Mouse (Mus musculus): ENCODE data around the gene Gm3269. TPM values are rescaled to one million over a fixed set of nuclear protein-coding genes. Genes with fewer than 3 reads are reported as not detected.
"Not testable (repeated sequence)": the region's sequence is repeated elsewhere in the genome, so short reads cannot be mapped to it uniquely, and the experiment has no call there.

The Gm3269 gene
- polyA plus RNA-seq (2014; fragmentation: Nextera tagmentation; extraction: Ambion mirVana) = not detected in 2 replicates

DNA sequence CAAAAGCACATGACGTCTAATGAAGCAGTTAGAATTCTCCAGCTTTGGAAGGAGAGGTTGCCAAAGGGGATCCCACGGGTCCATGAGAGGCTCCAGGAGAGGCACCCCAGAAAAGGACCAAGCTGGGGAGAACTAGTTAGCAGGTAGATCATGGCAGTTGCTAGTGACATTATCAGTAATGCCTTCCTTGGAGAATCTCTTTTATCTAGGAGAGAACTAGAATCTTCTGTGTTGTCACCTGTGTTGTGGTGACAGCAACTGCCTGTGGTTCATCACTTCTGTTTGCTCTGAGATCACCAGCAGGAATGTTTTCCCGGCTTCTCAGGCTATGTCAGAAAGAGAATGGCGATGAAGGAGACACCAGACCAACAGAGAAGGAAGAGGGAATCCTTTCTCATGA is at the start of gene Gm3269:
TSS of gene Gm3269 (plus strand) at position 301 of the 400 bp plus-strand sequence.
- H3K4me3 ChIP-seq (ENCODE audit: control insufficient read depth in 1 of 2, insufficient read depth in 1 of 2, low read depth in 1 of 2, low read length in 2 of 2); H3K27ac ChIP-seq (replicated peaks in 1 of 2; ENCODE audit: control insufficient read depth in 1 of 2, insufficient read depth in 1 of 2, low read depth in 2 of 2, low read length in 2 of 2); H3K9me3 ChIP-seq (ENCODE audit: control insufficient read depth, low read length); H3K4me1 ChIP-seq (ENCODE audit: control insufficient read depth in 2 of 2, insufficient read depth in 2 of 2, low read length in 2 of 2); H3K9ac ChIP-seq (ENCODE audit: low read length); H3K36me3 ChIP-seq (ENCODE audit: control insufficient read depth, insufficient read depth, low read length); H3K27me3 ChIP-seq (ENCODE audit: control insufficient read depth, insufficient read depth, low read length); H3K4me2 ChIP-seq (ENCODE audit: low read length); ATAC-seq (ENCODE audit: insufficient number of reproducible peaks, insufficient read depth, low FRiP score, low read depth): not testable (repeated sequence)
- no CpG with 5 or more reads among the region's 4 CpGs for WGBS

DNA sequence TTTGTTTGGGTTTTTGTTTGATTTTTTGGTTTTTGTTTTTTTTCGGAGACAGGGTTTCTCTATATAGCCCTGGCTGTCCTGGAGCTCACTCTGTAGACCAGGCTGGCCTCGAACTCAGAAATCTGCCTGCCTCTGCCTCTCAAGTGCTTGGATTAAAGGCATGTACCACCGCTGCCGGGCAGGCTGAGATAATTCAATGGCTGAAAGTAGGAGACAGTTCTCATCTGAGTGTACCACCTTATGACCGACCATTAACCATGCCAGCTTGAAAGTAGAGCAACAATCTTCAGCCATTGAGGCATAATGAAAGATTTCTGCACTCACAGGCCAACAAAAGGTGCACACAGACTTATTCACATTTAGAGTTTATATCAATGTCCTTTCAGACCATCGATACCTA is 31.5 kb upstream of the Gm3269 start:
- not testable (repeated sequence) for H3K4me2 ChIP-seq (ENCODE audit: low read length); H3K9ac ChIP-seq (ENCODE audit: low read length); H3K4me3 ChIP-seq (ENCODE audit: control insufficient read depth in 1 of 2, insufficient read depth in 1 of 2, low read depth in 1 of 2, low read length in 2 of 2); ATAC-seq (ENCODE audit: insufficient number of reproducible peaks, insufficient read depth, low FRiP score, low read depth); H3K36me3 ChIP-seq (ENCODE audit: control insufficient read depth, insufficient read depth, low read length); H3K9me3 ChIP-seq (ENCODE audit: control insufficient read depth, low read length); H3K27ac ChIP-seq (replicated peaks in 1 of 2; ENCODE audit: control insufficient read depth in 1 of 2, insufficient read depth in 1 of 2, low read depth in 2 of 2, low read length in 2 of 2); H3K4me1 ChIP-seq (ENCODE audit: control insufficient read depth in 2 of 2, insufficient read depth in 2 of 2, low read length in 2 of 2); H3K27me3 ChIP-seq (ENCODE audit: control insufficient read depth, insufficient read depth, low read length)
- WGBS = 81% methylated on average over 6 of the region's 6 CpGs

DNA sequence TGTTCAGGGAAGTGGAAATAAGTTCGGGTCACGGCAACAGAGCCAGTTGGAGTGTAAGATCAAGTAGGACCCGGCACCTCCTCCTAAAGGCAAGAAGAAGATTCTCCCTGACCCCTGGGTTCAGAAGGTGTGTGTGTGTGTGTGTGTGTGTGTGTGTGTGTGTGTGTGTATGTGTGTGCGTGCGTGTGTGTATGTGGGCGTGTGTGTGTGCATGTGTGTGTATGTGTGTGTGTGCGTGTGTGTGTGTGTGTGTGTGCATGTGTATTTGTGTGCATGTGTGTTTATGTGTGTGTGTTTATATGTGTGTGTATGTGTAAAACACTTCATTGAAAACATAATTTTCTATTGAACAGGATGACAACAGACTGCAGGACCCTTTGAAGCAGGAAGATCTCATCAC is 16.0 kb upstream of the Gm3269 start:
- H3K9me3 ChIP-seq (ENCODE audit: control insufficient read depth, low read length); H3K9ac ChIP-seq (ENCODE audit: low read length); H3K27ac ChIP-seq (replicated peaks in 1 of 2; ENCODE audit: control insufficient read depth in 1 of 2, insufficient read depth in 1 of 2, low read depth in 2 of 2, low read length in 2 of 2); H3K4me2 ChIP-seq (ENCODE audit: low read length); H3K27me3 ChIP-seq (ENCODE audit: control insufficient read depth, insufficient read depth, low read length); H3K4me3 ChIP-seq (ENCODE audit: control insufficient read depth in 1 of 2, insufficient read depth in 1 of 2, low read depth in 1 of 2, low read length in 2 of 2); H3K36me3 ChIP-seq (ENCODE audit: control insufficient read depth, insufficient read depth, low read length); ATAC-seq (ENCODE audit: insufficient number of reproducible peaks, insufficient read depth, low FRiP score, low read depth); H3K4me1 ChIP-seq (ENCODE audit: control insufficient read depth in 2 of 2, insufficient read depth in 2 of 2, low read length in 2 of 2): not testable (repeated sequence)
- 81% methylated on average over 4 of the region's 7 CpGs for WGBS

DNA sequence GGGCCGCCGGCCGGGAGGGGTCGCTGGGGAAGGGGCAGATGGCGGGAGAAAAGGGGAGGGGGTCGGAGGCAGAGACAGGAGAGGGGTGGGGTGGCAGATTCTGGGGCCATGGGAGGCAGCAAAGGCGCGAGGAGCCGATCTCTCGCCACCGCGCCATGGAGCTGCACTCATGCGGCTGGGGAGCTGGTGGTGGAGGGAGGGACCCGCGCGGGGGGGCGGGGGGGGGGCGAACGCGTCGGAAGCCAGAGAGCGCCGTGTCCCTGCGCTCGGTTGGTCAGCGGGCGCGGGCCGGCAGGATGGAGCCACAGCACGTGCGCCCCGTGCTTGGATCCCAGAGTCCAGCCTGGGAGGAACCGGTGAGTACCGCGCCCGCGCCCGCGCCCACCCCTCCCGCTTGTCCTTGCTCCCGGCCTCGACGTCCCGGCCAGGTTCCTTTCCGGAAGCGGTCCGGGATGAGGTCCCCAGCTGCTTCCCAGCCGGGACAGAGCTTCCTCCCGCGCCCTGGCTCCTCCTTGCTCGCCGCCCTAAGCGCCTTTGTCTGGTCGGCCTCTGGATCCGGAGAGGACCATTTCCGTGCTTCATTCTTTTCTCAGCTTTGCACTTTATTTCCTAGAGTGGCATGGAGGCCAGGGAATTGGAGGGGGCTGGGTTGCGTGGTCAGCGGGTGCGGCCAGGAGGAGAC is 17.5 kb downstream of the Gm3269 start, which contains the start of gene Gm3264:
TSS of gene Gm3264 (plus strand) at position 278 of the 682 bp plus-strand sequence.
- Histone ChIP-seq H3K4me2 (ENCODE audit: low read length) (peak within 1 kb of the TSS; percentile 56), H3K9ac (ENCODE audit: low read length) (0 out of 2 replicates have a peak within 1 kb of the TSS, but pooled peaks have one; percentile 11), H3K4me3 (ENCODE audit: control insufficient read depth in 1 of 2, insufficient read depth in 1 of 2, low read depth in 1 of 2, low read length in 2 of 2) (peak within 1 kb of the TSS; percentile 33 to 44)
- H3K4me1 ChIP-seq (ENCODE audit: control insufficient read depth in 2 of 2, insufficient read depth in 2 of 2, low read length in 2 of 2); H3K36me3 ChIP-seq (ENCODE audit: control insufficient read depth, insufficient read depth, low read length); H3K27me3 ChIP-seq (ENCODE audit: control insufficient read depth, insufficient read depth, low read length); H3K9me3 ChIP-seq (ENCODE audit: control insufficient read depth, low read length); ATAC-seq (ENCODE audit: insufficient number of reproducible peaks, insufficient read depth, low FRiP score, low read depth); H3K27ac ChIP-seq (replicated peaks in 1 of 2; ENCODE audit: control insufficient read depth in 1 of 2, insufficient read depth in 1 of 2, low read depth in 2 of 2, low read length in 2 of 2): not testable (repeated sequence)
- 4% methylated on average over 32 of the region's 59 CpGs for WGBS

DNA sequence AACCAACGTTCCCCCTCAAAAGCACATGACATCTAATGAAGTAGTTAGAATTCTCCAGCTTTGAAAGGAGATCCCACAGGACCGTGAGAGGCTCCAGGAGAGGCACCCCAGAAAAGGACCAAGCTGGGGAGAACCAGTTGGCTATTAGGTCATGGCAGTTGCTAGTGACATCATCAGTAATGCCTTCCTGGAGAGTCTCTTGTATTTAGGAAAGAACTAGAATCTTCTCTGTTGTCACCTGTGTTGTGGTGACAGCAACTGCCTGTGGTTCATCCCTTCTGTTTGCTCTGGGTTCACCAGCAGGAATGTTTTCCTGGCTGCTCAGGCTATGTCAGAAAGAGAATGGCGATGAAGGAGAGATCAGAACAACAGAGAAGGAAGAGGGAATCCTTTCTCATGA is 54.2 kb downstream of the Gm3269 start, which contains the start of gene Gm3278:
TSS of gene Gm3278 (plus strand) at position 301 of the 400 bp plus-strand sequence.
- H3K4me1 ChIP-seq (ENCODE audit: control insufficient read depth in 2 of 2, insufficient read depth in 2 of 2, low read length in 2 of 2); ATAC-seq (ENCODE audit: insufficient number of reproducible peaks, insufficient read depth, low FRiP score, low read depth): not testable (repeated sequence)

More for the DNA sequence above, 54.2 kb downstream of the Gm3269 start, which contains the start of gene Gm3278:
- H3K27me3 ChIP-seq (ENCODE audit: control insufficient read depth, insufficient read depth, low read length); H3K9me3 ChIP-seq (ENCODE audit: control insufficient read depth, low read length); H3K27ac ChIP-seq (replicated peaks in 1 of 2; ENCODE audit: control insufficient read depth in 1 of 2, insufficient read depth in 1 of 2, low read depth in 2 of 2, low read length in 2 of 2); H3K9ac ChIP-seq (ENCODE audit: low read length); H3K36me3 ChIP-seq (ENCODE audit: control insufficient read depth, insufficient read depth, low read length); H3K4me2 ChIP-seq (ENCODE audit: low read length); H3K4me3 ChIP-seq (ENCODE audit: control insufficient read depth in 1 of 2, insufficient read depth in 1 of 2, low read depth in 1 of 2, low read length in 2 of 2): not testable (repeated sequence)
- WGBS = 67% methylated on average over 1 of the region's 3 CpGs

Other genes starting within 250 kb of the Gm3269 start
- gene Gm8159, start 205.8 kb upstream of the Gm3269 start, polyA plus RNA-seq (2014; fragmentation: Nextera tagmentation; extraction: Ambion mirVana) = 0.14 TPM in 1 of 2 replicates, not detected in the other
- 0.15 TPM in 1 of 2 replicates, not detected in the other for gene Gm3239, start 173.9 kb upstream of the Gm3269 start, polyA plus RNA-seq (2014; fragmentation: Nextera tagmentation; extraction: Ambion mirVana)
- gene Gm7876, start 128.9 kb upstream of the Gm3269 start, polyA plus RNA-seq (2014; fragmentation: Nextera tagmentation; extraction: Ambion mirVana) = not detected in 2 replicates
- 0.38 and 1.3 TPM in 2 replicates for gene Gm3252, start 111.3 kb upstream of the Gm3269 start, polyA plus RNA-seq (2014; fragmentation: Nextera tagmentation; extraction: Ambion mirVana)
- gene Gm9602, start 61.8 kb upstream of the Gm3269 start, polyA plus RNA-seq (2014; fragmentation: Nextera tagmentation; extraction: Ambion mirVana) = 0.11 TPM in 1 of 2 replicates, not detected in the other
- 0.81 and 2.6 TPM in 2 replicates for gene Gm3264, start 17.5 kb downstream of the Gm3269 start, polyA plus RNA-seq (2014; fragmentation: Nextera tagmentation; extraction: Ambion mirVana)
- 0.20 TPM in 1 of 2 replicates, not detected in the other for gene Gm3278, start 54.3 kb downstream of the Gm3269 start, polyA plus RNA-seq (2014; fragmentation: Nextera tagmentation; extraction: Ambion mirVana)
- gene Gm8297, start 145.8 kb downstream of the Gm3269 start, polyA plus RNA-seq (2014; fragmentation: Nextera tagmentation; extraction: Ambion mirVana) = not detected in 2 replicates
- 0.57 TPM in 1 of 2 replicates, not detected in the other for gene Gm3298, start 177.8 kb downstream of the Gm3269 start, polyA plus RNA-seq (2014; fragmentation: Nextera tagmentation; extraction: Ambion mirVana)
- gene 4930555G01Rik, start 212.5 kb downstream of the Gm3269 start, polyA plus RNA-seq (2014; fragmentation: Nextera tagmentation; extraction: Ambion mirVana) = not detected in 2 replicates
- 2.1 and 4.2 TPM in 2 replicates for gene Gm8281, start 232.9 kb downstream of the Gm3269 start, polyA plus RNA-seq (2014; fragmentation: Nextera tagmentation; extraction: Ambion mirVana)

Data from heart, embryonic 14.5 days (tissue).